Mouse (Mus musculus): ENCODE data around the gene Gm7971.
"Not testable (repeated sequence)": the region's sequence is repeated elsewhere in the genome, so short reads cannot be mapped to it uniquely, and the experiment has no call there.

Gm7971 gene

DNA sequence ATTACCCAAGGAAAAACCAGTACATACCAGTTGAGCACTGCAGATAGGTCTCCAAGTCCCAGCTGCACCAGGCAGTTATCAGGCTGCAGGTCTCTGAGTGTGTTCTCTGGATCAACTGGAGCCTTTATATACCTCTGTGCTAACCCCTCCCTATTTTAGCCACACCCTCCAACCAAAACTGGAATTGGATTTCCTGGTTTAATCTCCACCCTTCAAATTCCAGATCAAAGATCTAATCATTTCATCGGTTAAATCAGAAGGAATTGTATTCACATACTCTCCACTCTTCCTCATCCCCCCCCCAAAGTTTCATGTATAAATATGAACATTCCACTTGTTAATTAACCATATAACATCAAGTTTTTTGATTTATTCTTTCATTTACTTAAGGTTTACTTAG is at the start of gene Gm7971:
Gene Gm7971, minus strand, starts transcription at position 101 of the 400 bp plus-strand sequence.
- DNase-seq (ENCODE audit: low read depth), result not testable (repeated sequence)
